Mouse (Mus musculus) mature B cell (primary cell): ENCODE data around the gene Rhof.

ENCODE experiments used
- in situ Hi-C: fragments of 300-500 bp; cut with MboI; formaldehyde crosslinking; loops from 2 replicates; pipeline ENCODE4 v1.14.3; 2019

Gene Rhof

DNA sequence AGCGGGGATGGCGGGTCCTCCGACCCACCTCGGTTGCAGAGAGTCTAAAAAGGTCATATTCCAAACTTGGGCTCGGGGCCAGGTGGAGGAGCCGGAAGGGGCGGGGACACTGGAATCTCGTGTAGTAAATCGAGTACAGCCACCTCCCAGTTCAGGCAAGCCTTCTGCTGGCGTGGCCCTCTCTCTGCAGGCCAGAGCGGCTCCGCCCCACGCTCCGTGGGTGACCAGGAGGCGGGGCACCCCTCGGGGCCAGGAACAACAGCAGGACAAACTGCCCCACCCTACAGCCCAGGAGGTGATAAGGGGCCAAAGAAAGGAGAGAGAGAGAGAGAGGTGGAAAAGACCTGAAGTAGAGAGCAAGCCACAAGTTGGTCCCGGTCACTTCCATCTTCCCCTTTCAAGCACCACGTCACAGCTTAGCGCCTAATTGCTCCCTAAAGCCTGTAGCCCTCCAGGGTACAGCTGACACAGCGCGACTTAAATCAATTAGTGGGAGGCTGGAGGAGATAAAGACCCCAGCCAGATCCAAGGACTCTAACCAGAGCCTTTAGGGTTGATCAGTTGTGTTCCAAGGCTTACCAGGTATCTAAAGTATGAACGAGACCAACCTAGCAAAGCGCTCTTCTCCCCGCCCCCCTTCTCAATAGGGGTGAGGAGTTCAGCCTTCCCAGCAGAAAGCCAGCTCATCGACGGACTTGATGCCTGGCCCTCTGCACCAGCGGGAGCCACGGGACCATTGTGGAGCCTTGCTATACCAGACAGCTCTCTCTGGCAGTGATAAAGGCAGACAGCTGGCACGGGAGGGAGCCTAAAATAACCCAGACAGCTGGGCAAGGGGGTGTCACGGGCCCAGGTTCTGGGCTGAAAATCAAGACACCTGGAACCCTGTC, 3.2 kb upstream of the Rhof start:
- in situ Hi-C loops: no loop called here

- in situ Hi-C loops: loop anchor here (5.0 kb wide), 1 partner anchor 73 kb away; no protein-coding TSS in a partner anchor
Measured at GRCm38 (mm10) chr5:123134875-123135382, 2.4 kb upstream of the Rhof start.

GRCm38 (mm10) chr5:123134186-123134874, 1.8 kb upstream of the Rhof start:
- in situ Hi-C loops: loop anchor here (5.0 kb wide), 1 partner anchor 72 kb away; no protein-coding TSS in a partner anchor

- in situ Hi-C loops: loop anchor here (5.0 kb wide), 1 partner anchor 71 kb away; no protein-coding TSS in a partner anchor
Measured at GRCm38 (mm10) chr5:123133784-123134143, 1.3 kb upstream of the Rhof start.

GRCm38 (mm10) chr5:123133083-123133783, 741 bp upstream of the Rhof start:
- in situ Hi-C loops: loop anchor here (5.0 kb wide), 1 partner anchor 71 kb away; no protein-coding TSS in a partner anchor

GRCm38 (mm10) chr5:123130814-123131148, 1.7 kb downstream of the Rhof start:
- in situ Hi-C loops: loop anchor here (5.0 kb wide), 1 partner anchor 68 kb away; no protein-coding TSS in a partner anchor

- in situ Hi-C loops: loop anchor here (5.0 kb wide), 1 partner anchor 68 kb away; no protein-coding TSS in a partner anchor
Measured at GRCm38 (mm10) chr5:123130030-123130813, 2.3 kb downstream of the Rhof start.

GRCm38 (mm10) chr5:123129170-123129757, 3.2 kb downstream of the Rhof start:
- in situ Hi-C loops: no loop called here

DNA sequence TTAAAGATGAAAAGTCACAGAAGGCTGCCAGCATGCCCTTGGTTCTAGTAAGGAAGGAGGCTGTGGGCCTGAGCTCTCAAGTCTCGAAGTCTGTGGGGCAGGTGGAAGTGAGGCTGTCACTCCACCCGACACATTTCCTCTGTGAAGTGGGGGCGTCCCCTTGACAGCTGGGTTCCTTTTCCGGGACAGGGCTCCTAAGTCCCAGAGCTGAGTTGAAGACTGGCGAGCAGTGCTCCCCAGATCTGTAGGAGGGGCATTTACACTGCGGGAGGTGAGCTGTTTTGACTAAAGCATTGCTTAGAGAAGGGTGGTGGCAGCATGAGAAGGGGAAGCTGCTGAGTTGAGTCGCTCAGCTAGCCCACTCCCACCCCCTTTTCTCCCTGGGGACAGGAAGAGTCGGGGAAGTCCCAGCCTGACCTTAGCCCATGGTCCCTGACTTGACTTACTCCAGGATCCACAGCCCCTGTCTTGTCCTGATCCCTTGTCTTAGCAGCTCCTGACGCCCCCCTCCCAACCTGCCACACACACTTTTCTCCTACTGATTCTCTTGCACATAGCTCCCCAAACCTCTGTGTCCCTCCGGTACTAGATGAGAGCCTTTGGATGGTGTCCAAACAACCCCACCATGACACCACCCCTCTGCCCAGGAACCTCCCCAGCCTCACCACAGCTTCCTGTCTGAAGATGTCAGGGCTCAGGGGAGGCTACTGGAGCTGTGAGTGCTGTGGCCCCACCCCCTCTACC, 3.9 kb downstream of the Rhof start:
- in situ Hi-C loops: no loop called here

DNA sequence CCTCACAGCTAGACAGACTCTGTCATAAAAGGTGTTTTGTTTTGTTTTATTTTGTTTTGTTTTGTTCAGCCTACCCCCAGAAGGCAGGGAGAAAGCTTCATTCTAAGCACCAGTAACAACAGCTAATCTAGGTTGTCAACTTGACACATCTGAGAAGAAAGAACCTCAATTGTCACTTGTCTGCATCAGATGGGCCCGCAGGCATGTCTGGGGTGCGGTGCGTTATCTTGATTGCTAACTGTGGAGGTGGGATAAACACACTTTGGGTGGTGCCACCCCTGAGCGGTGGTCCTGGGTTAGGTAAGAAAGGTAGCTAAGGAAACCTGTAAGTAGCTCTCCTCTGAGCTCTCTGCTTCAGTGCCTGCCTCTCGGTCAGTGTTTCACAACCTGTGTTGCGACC, 5.5 kb downstream of the Rhof start:
- in situ Hi-C loops: no loop called here

- in situ Hi-C loops: no loop called here
Measured at GRCm38 (mm10) chr5:123125638-123126406, 6.7 kb downstream of the Rhof start.

DNA sequence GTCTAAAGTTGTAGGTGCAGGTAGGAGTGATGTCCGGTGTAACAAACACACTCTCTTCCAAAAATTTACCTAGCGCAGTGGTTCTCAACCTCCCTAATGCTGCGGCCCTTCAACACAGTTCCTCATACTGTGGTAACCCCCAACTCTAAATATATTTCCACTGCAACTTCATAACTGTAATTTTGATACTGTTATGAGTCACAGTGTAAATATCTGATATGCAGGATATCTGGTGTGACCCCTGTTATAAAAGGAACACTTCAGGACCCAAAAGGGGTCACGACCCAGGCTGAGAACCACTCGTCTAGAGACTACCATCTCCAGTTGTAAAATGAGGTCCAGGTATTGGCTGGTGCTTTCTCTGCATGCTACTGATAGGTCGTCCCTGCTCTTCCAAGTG, 7.4 kb downstream of the Rhof start:
- in situ Hi-C loops: no loop called here

GRCm38 (mm10) chr5:123122181-123122580, 10.3 kb downstream of the Rhof start:
- in situ Hi-C loops: no loop called here

GRCm38 (mm10) chr5:123120624-123121215, 11.8 kb downstream of the Rhof start:
- in situ Hi-C loops: no loop called here

- in situ Hi-C loops: no loop called here
Measured at GRCm38 (mm10) chr5:123118826-123119225, 13.7 kb downstream of the Rhof start.

DNA sequence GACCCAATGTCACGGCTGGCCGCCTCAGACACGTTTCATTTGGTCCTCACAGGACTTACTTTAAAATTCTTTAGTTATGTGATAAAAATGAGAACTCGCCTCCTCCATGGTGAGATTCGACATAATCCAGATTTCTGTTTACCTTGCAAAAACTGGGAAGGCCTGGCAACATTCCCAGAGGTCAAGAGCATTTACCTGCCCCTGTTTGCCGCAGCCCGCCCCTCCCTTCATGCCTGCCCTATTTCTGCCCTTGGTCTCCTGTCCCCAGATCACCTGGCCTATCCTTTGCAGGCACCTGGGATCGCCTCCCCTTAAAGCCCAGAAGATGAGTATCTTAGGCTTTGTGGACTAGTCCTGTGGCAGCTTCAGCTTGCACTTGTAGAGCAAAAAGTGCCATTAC, 14.7 kb downstream of the Rhof start:
- in situ Hi-C loops: no loop called here

DNA sequence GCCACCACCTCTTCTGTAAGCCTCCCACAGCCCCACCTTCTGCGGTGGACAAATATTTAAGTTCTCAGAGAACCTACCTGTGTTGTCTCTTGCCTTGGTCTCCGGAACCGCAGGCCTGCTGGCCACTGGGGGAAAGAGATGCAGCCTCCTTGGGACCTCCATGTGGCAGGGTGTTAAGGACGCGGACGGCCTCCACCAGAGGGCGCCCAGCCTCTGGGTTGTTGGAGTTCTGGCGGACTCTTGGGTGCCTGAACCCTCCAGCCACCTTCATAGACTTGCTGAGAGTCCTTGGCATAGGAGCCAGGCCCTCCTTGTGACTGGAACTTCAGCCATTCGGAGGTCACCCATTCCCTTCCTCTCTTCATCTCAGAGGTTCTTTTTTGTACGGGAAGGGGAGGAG, 15.2 kb downstream of the Rhof start:
- in situ Hi-C loops: no loop called here

DNA sequence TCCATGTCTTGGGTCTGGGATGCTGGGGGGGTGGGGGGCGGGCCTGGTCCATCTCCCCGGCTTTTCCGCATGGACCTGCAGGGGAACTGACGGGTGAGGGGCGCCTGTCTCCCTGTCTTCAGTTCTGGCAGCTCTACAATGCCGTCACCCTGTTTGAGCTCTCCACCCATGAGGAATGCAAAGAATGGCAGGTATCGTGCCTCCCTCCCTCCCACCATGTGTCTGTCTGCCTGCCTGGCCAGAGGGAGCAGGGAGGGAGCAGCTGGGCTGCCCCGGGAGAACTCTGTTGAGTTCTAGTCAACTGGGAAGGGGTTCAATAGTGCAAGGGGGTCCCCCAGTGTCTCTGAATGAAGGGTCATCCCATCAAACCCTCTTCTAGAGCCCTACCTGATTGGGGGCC, 16.4 kb downstream of the Rhof start:
- in situ Hi-C loops: no loop called here

DNA sequence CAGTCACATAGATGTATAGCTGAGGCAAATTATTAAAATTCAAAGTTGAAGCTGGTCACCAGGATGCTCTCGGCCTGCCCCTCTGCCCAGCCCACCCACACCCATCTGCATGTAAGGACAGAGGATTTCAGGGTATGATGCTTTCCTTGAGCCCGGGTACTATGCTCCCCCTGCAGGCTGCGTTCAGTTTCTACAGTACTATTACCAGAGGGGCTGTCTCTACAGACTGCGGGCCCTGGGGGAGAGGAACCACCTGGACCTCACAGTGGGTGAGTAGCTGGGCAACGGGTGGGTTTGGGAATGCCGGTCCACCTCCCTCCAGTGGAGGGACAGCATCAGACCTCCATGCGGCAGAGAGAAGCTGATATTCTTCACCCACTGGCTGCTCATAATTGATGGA, 17.6 kb downstream of the Rhof start:
- in situ Hi-C loops: no loop called here
